Mouse (Mus musculus) C2C12 (cell line): ENCODE measurements around the gene Ugt1a9.

ENCODE experiments used
- CEBPB ChIP-seq: IDR thresholded peaks from one replicate; pipeline ENCODE4 v1.6.1; 2011; ENCODE audit warnings: low read depth, mild to moderate bottlenecking, control low read depth, moderate library complexity
- CTCF ChIP-seq: IDR thresholded peaks from one replicate; pipeline ENCODE4 v1.5.1; 2011; ENCODE audit not compliant: control insufficient read depth, insufficient read depth, insufficient read length
- FOSL1 ChIP-seq: IDR thresholded peaks from one replicate; pipeline ENCODE4 v1.8.0; 2011; ENCODE audit warnings: mild to moderate bottlenecking, low read length; ENCODE audit not compliant: poor library complexity, insufficient read depth, severe bottlenecking
- MAX ChIP-seq: IDR thresholded peaks from one replicate; pipeline ENCODE4 v1.6.1; 2011; ENCODE audit warnings: mild to moderate bottlenecking, control low read depth
- MYOD1 ChIP-seq: IDR thresholded peaks from one replicate; pipeline ENCODE4 v1.6.1; 2011; ENCODE audit warnings: low read depth; ENCODE audit not compliant: control insufficient read depth, insufficient read length
- MYOG ChIP-seq: IDR thresholded peaks from one replicate; pipeline ENCODE4 v1.6.1; 2011; ENCODE audit not compliant: control insufficient read depth, insufficient read length; ENCODE audit errors: extremely low read depth
- USF1 ChIP-seq: IDR thresholded peaks from one replicate; pipeline ENCODE4 v1.6.1; 2011; ENCODE audit warnings: low read depth, mild to moderate bottlenecking, control low read depth, moderate library complexity

DNA sequence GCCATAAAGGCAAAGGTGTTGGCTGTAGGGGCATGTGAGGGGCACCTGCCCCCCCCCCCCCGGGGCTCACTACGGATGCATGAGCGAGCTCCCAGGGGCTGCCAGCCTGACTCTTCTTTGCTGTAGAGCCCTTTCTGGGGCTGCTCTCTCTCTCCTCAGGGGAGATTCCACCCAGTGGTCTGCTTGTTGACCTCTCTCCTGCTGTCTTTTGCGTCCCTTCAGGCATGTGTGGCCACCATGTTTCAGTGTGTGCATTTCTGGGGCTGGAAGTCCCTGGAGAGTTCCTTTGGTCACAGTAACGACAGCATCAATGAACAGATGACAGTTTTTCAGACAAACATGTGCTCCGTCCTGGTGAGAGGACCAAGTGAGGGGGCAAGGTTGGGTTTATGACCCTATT lies 187.8 kb downstream of the Ugt1a9 start:
- no peak for TF ChIP-seq MYOD1
- no peak for TF ChIP-seq CTCF
- no peak for TF ChIP-seq MYOG
- no peak for TF ChIP-seq MAX
- TF ChIP-seq USF1, result no peak
- no peak for TF ChIP-seq CEBPB
- no peak for TF ChIP-seq FOSL1
